Mouse (Mus musculus) lung, postnatal 0 days (tissue): ENCODE results near the gene Kcnk6.
A peak's percentile ranks its signal among the peaks of the same experiment; 100 is the strongest.

Experiments used
- CTCF ChIP-seq: IDR thresholded peaks from 2 replicates; pipeline ENCODE4 v1.5.1; 2016; ENCODE audit warnings: antibody characterized with exemption, mild to moderate bottlenecking
- EP300 ChIP-seq: IDR thresholded peaks from 2 replicates; pipeline ENCODE4 v1.6.1; 2016; ENCODE audit warnings: antibody characterized with exemption, mild to moderate bottlenecking, control low read depth

GRCm38 (mm10) chr7:29180077-29180853, 52.0 kb downstream of the Kcnk6 start, which contains the start of gene Psmd8:
- TF ChIP-seq CTCF (peak; percentile 76), EP300 (peak; percentile 41; the same call in 1 of the 2 replicates)
